In the genomic region with DNA sequence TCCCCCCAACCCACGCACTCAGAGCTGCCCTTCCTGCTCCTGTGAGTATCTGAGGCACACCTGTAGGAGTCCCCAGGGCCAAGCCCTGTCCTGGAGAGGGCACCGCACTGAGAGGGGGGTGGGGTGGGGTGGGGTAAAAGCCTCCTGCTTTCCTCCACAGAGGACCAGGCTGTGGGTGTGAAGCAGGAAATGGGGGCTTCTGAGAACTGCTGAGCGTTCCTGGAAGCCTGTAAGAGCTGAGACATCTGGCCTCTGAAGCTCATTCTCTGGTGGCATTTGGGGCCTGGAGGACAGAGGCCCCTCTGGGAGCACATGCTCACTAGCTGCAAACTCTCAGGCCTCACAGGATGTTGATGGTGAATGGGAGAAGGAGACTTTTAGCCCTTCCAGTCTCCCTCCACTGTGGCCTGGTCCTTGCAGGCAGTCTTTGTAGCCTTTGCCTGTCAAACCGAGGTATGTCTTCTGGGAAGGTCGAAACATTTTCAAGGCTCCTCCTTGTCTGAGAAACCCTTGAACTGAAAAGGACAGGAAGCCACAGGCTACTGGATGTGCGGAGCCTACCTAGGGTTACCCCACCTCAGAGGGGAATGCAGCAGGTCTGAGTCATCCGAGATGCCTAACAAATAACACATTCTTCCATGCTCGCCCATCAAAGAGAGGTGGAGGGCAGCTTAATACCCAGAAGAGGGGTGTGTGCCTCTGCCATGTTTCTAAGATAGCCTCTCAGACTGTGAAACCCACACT, we compare ENCODE assay signal across 10 mouse cellular contexts. TPM values are rescaled to one million over a fixed set of nuclear protein-coding genes. Genes with fewer than 3 reads are reported as not detected.
DNase-seq lines count a peak whose midpoint lies in the region; ATAC-seq and TF ChIP-seq lines count a peak whose summit lies in the region.
"Had no signal": no experiment of that assay in that cellular context is flagged by ENCODE, and none has a peak within 500 bp of the region (broad histone marks: within the 10 kb centered on the region; RNA-seq: fewer than 3 reads in every experiment).

No protein-coding gene starts in this region.

- H3K4me3 ChIP-seq in lung, embryonic 14.5 days (ENCODE audit: low read depth, low read length): no peak overlapping the region
- H3K4me3 ChIP-seq in lung, adult 2 months (replicated peaks; ENCODE audit: extremely low read depth, low read depth, low read length): no peak overlapping the region
- H3K4me3 ChIP-seq in kidney, embryonic 15.5 days (replicated peaks): no peak overlapping the region
- H3K4me3 ChIP-seq in thymus, adult 2 months (ENCODE audit: control insufficient read depth, insufficient read depth, low read length): no peak overlapping the region
- no peak overlapping the region for H3K4me3 ChIP-seq in hindbrain, embryonic 12.5 days
- H3K4me3 ChIP-seq: limb, embryonic 15.5 days had no signal

- WGBS in lung, embryonic 14.5 days: 29% methylated on average over 8 of the region's 8 CpGs
- 34% methylated on average over 8 of the region's 8 CpGs for WGBS in lung, adult 2 months
- 30% methylated on average over 8 of the region's 8 CpGs for WGBS in kidney, embryonic 15.5 days
- 8% methylated on average over 8 of the region's 8 CpGs for WGBS in thymus, adult 2 months
- WGBS in hindbrain, embryonic 12.5 days: 59% methylated on average over 7 of the region's 8 CpGs

- H3K9ac ChIP-seq in lung, embryonic 14.5 days: no peak overlapping the region
- H3K9ac ChIP-seq in kidney, embryonic 15.5 days: no peak overlapping the region
- H3K9ac ChIP-seq in hindbrain, embryonic 12.5 days: no peak overlapping the region
- H3K9ac ChIP-seq: forebrain, postnatal 0 days; limb, embryonic 15.5 days had no signal

- peak; percentile 73 for DNase-seq in lung, embryonic 14.5 days
- DNase-seq in lung, adult 2 months: no peak
- peak; percentile 59 for DNase-seq in thymus, adult 2 months
- DNase-seq in layer of hippocampus, adult 9-11 months: no peak
- no peak for DNase-seq in neural tube, embryonic 10.5 days (ENCODE audit: extremely low spot score, low spot score)
- DNase-seq: forebrain, postnatal 0 days had no signal

- no peaks in the 10 kb centered on the region for H3K36me3 ChIP-seq in lung, embryonic 14.5 days (ENCODE audit: insufficient read depth)
- no peaks in the 10 kb centered on the region for H3K36me3 ChIP-seq in kidney, embryonic 15.5 days
- no peaks in the 10 kb centered on the region for H3K36me3 ChIP-seq in thymus, adult 2 months (ENCODE audit: control insufficient read depth, insufficient read depth, low read length)
- no peaks in the 10 kb centered on the region for H3K36me3 ChIP-seq in hindbrain, embryonic 12.5 days
- H3K36me3 ChIP-seq: limb, embryonic 15.5 days had no signal

- TF ChIP-seq POLR2A in lung, adult 2 months (IDR thresholded peaks at IDR 0.05; ENCODE audit: borderline replicate concordance, extremely low read depth, low read depth, low read length): no peak
- TF ChIP-seq POLR2A in thymus, adult 2 months (IDR thresholded peaks at IDR 0.05; ENCODE audit: control insufficient read depth, extremely low read depth, insufficient read depth, low read length, poor library complexity): no peak

- no peak for TF ChIP-seq CTCF in lung, embryonic 14.5 days (IDR thresholded peaks at IDR 0.05; ENCODE audit: low read depth)
- TF ChIP-seq CTCF in lung, adult 2 months (IDR thresholded peaks at IDR 0.05; ENCODE audit: insufficient read depth, low read length): no peak
- TF ChIP-seq CTCF in thymus, adult 2 months (IDR thresholded peaks at IDR 0.05; ENCODE audit: borderline replicate concordance, control insufficient read depth, extremely low read depth, insufficient read depth, low read length, poor library complexity): no peak

- no peaks in the 10 kb centered on the region for H3K27me3 ChIP-seq in lung, embryonic 14.5 days (ENCODE audit: insufficient read depth, low read length)
- no peaks in the 10 kb centered on the region for H3K27me3 ChIP-seq in kidney, embryonic 15.5 days
- H3K27me3 ChIP-seq in thymus, adult 2 months (ENCODE audit: control insufficient read depth, insufficient read depth, low read length): no peaks in the 10 kb centered on the region
- no peaks in the 10 kb centered on the region for H3K27me3 ChIP-seq in hindbrain, embryonic 12.5 days
- H3K27me3 ChIP-seq: limb, embryonic 15.5 days had no signal

- peak overlapping the region; percentile 67 for H3K27ac ChIP-seq in lung, embryonic 14.5 days (ENCODE audit: low read depth)
- peak overlapping the region; percentile 76 for H3K27ac ChIP-seq in kidney, embryonic 15.5 days
- peak overlapping the region; percentile 72 for H3K27ac ChIP-seq in thymus, adult 2 months (ENCODE audit: control insufficient read depth, insufficient read depth, low read length)
- no peak overlapping the region for H3K27ac ChIP-seq in hindbrain, embryonic 12.5 days
- H3K27ac ChIP-seq: limb, embryonic 15.5 days had no signal

- H3K9me3 ChIP-seq in lung, embryonic 14.5 days (ENCODE audit: low read depth, low read length): no peaks in the 10 kb centered on the region
- no peaks in the 10 kb centered on the region for H3K9me3 ChIP-seq in kidney, embryonic 15.5 days (replicated peaks)
- no peaks in the 10 kb centered on the region for H3K9me3 ChIP-seq in hindbrain, embryonic 12.5 days (replicated peaks)
- H3K9me3 ChIP-seq: limb, embryonic 15.5 days had no signal

- H3K4me2 ChIP-seq in lung, embryonic 14.5 days: no peak overlapping the region
- no peak overlapping the region for H3K4me2 ChIP-seq in kidney, embryonic 15.5 days
- H3K4me2 ChIP-seq in hindbrain, embryonic 12.5 days (replicated peaks): no peak overlapping the region
- H3K4me2 ChIP-seq: limb, embryonic 15.5 days had no signal

- ATAC-seq in lung, embryonic 14.5 days (ENCODE audit: insufficient read depth): peak; percentile 79
- ATAC-seq in activated CD4-positive, CD25-positive, alpha-beta regulatory T cell, adult 4 months: peak; percentile 76
- peak; percentile 62; the same call in 1 of the 2 replicates for ATAC-seq in kidney, embryonic 15.5 days (replicated peaks; ENCODE audit: low FRiP score)
- no peak for ATAC-seq in hindbrain, embryonic 12.5 days (ENCODE audit: low FRiP score)
- ATAC-seq: forebrain, postnatal 0 days had no signal

- H3K4me1 ChIP-seq in lung, embryonic 14.5 days (ENCODE audit: insufficient read depth): peaks cover 18% of the 10 kb centered on the region
- H3K4me1 ChIP-seq in lung, adult 2 months (ENCODE audit: control insufficient read depth, insufficient read depth, low read length): 0 out of 2 replicates have a peak, but pooled peaks cover 3% of the 10 kb centered on the region
- H3K4me1 ChIP-seq in kidney, embryonic 15.5 days: peaks cover 11% of the 10 kb centered on the region
- H3K4me1 ChIP-seq in thymus, adult 2 months (replicated peaks; ENCODE audit: control insufficient read depth, insufficient read depth, low read length): peaks cover 16% of the 10 kb centered on the region
- no peaks in the 10 kb centered on the region for H3K4me1 ChIP-seq in hindbrain, embryonic 12.5 days

RNA-seq across cellular contexts. Expression of a gene that starts 53.9 kb away (rescaled TPM):
- 47.1 and 48.3 TPM in 2 replicates for polyA plus RNA-seq in lung, embryonic 14.5 days (2014; fragmentation: Nextera tagmentation; extraction: Ambion mirVana)
- polyA plus RNA-seq in lung, adult 2 months (2012; rRNA removed): 24.4 and 30.0 TPM in 2 replicates
- polyA plus RNA-seq in activated CD4-positive, CD25-positive, alpha-beta regulatory T cell, adult 4 months (2017; shearing (Covaris generic)): 10 to 100 TPM in 1 of 2 experiments, 1 to 10 TPM in 1; 8.8 to 17.4 TPM
- 36.0 and 39.9 TPM in 2 replicates for polyA plus RNA-seq in kidney, embryonic 15.5 days (2015; fragmentation: Nextera tagmentation; extraction: Ambion mirVana)
- polyA plus RNA-seq in thymus, adult 2 months (2012; rRNA removed): 27.4 and 37.2 TPM in 2 replicates
- polyA plus RNA-seq in hindbrain, embryonic 12.5 days (2016; fragmentation: Nextera tagmentation; extraction: Ambion mirVana): 19.4 and 21.7 TPM in 2 replicates

Comparison
In these comparisons a context has a peak if more than half of its experiments do, and no peak if none do; other contexts are left out.
1. DNase-seq: peak in lung, embryonic 14.5 days (single experiment) and thymus, adult 2 months (single experiment); none in lung, adult 2 months (single experiment), layer of hippocampus, adult 9-11 months (single experiment) and neural tube, embryonic 10.5 days (single experiment).